Mouse (Mus musculus) embryonic facial prominence, embryonic 13.5 days (tissue): ENCODE measurements at regions not wholly inside any gene's neighbourhood (a gene's known extent, or its start where the extent isn't known, plus 50 kb on each side); places are given as distances from the start of the nearest gene placed in this dataset.
"Not testable (repeated sequence)": the region's sequence is repeated elsewhere in the genome, so short reads cannot be mapped to it uniquely, and the experiment has no call there.

Experiments
- ATAC-seq: fragments of 200-750 bp; cut with Nextera tagmentation; 2 replicates; pipeline ENCODE4 v1.8.0; 2017; ENCODE audit warnings: low read depth; ENCODE audit not compliant: insufficient number of reproducible peaks, insufficient read depth, low FRiP score, low TSS enrichment
- H3K27ac ChIP-seq: fragments of 300-500 bp; sonication (generic); 2 replicates; pipeline ENCODE4 v1.5.1; 2015; ENCODE audit warnings: moderate library complexity, mild to moderate bottlenecking, inconsistent platforms
- H3K27me3 ChIP-seq: fragments of 300-500 bp; sonication (generic); 2 replicates; pipeline ENCODE4 v1.6.1; 2015; ENCODE audit warnings: mild to moderate bottlenecking, inconsistent platforms
- H3K36me3 ChIP-seq: fragments of 300-500 bp; sonication (generic); 2 replicates; pipeline ENCODE4 v1.6.1; 2015; ENCODE audit warnings: mild to moderate bottlenecking, inconsistent platforms
- H3K4me1 ChIP-seq: fragments of 300-500 bp; sonication (generic); 2 replicates; pipeline ENCODE4 v1.6.1; 2015; ENCODE audit warnings: inconsistent platforms
- H3K4me2 ChIP-seq: fragments of 300-500 bp; sonication (generic); 2 replicates; pipeline ENCODE4 v1.6.1; 2015; ENCODE audit warnings: moderate library complexity, mild to moderate bottlenecking, inconsistent platforms
- H3K4me3 ChIP-seq: fragments of 300-500 bp; sonication (generic); 2 replicates; pipeline ENCODE4 v1.5.1; 2015; ENCODE audit warnings: mild to moderate bottlenecking, inconsistent platforms
- H3K9ac ChIP-seq: fragments of 300-500 bp; sonication (generic); 2 replicates; pipeline ENCODE4 v1.6.1; 2015; ENCODE audit warnings: mild to moderate bottlenecking, inconsistent platforms
- H3K9me3 ChIP-seq: fragments of 300-500 bp; sonication (generic); 2 replicates; pipeline ENCODE4 v1.6.1; 2016; ENCODE audit warnings: inconsistent platforms
- WGBS: fragments of 180-500 bp; shearing (Covaris S2); methylation state at CpG from one replicate; pipeline ENCODE4 v1.1.7; 2015; ENCODE audit warnings: mixed read lengths; 5-methylcytosine and 5-hydroxymethylcytosine counted together

DNA sequence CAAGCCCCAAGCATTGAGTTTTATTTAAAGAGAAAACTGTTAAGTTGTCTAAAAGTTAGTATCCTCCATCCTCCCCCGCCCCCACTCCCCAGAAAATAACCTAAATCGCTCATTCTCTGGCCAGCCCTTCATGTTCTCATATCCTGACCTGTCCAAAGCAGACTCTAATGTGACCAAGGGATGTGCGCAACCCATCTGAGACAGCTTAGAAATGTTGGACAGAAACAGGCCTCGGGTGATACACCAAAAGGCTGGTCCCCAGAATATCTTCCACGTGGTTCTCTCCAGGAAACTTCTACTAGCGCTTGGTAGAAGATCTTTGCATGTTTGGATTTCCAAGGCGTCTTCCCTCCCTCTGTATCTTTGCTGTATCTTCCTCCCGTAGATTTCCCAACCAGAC lies 482.8 kb downstream of the Tns1 start:
- 84% methylated on average over 8 of the region's 8 CpGs for WGBS
- Histone ChIP-seq H3K4me2 (no peak overlapping the region), H3K9me3 (no peaks in the 10 kb centered on the region), H3K4me3 (no peak overlapping the region), H3K36me3 (no peaks in the 10 kb centered on the region), H3K27ac (no peak overlapping the region), H3K4me1 (0 out of 2 replicates have a peak, but pooled peaks cover 8% of the 10 kb centered on the region), H3K9ac (no peak overlapping the region), H3K27me3 (no peaks in the 10 kb centered on the region)
- no peak for ATAC-seq

DNA sequence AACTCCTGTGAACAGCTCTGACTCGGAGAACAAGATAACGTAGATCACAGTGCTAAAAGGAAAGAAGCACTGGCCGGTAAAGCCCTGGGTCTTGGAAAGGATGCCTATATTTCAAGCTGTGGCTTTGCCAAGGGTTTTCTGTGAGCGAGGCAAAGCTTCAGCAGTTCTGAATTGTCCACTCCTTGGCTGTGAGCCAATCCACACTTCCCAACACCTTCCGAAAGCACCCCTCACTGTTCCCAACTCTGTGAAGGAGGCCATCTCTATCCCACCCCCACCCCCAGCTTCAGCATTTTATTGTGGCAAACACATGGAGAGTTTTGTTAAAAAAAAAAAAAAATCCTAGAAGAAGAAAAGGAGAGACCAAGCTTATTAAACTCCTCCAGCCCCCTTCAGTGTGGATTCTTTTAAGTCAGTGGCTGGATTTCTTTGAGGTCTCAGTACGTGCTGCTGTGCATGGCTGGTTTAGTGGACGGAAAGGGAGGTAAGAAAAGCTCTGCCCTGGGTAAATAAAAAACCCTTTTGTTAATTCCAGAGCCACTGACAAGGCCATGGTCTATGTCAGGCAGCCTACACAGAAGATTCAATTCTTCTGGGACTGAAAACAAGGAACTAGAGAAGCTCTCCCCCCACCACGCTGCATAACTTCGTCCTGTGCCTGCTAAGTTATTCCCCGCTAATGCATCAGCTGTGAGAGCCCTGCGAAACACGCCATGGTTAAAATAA lies 483.4 kb downstream of the Tns1 start:
- H3K9ac ChIP-seq, result no peak overlapping the region
- H3K27me3 ChIP-seq, result no peaks in the 10 kb centered on the region
- H3K36me3 ChIP-seq, result no peaks in the 10 kb centered on the region
- no peak overlapping the region for H3K4me3 ChIP-seq
- no peak overlapping the region for H3K4me2 ChIP-seq
- WGBS, result 58% methylated on average over 12 of the region's 12 CpGs
- ATAC-seq, result no peak
- no peak overlapping the region for H3K27ac ChIP-seq
- H3K9me3 ChIP-seq, result no peaks in the 10 kb centered on the region
- H3K4me1 ChIP-seq, result 0 out of 2 replicates have a peak, but pooled peaks cover 8% of the 10 kb centered on the region

DNA sequence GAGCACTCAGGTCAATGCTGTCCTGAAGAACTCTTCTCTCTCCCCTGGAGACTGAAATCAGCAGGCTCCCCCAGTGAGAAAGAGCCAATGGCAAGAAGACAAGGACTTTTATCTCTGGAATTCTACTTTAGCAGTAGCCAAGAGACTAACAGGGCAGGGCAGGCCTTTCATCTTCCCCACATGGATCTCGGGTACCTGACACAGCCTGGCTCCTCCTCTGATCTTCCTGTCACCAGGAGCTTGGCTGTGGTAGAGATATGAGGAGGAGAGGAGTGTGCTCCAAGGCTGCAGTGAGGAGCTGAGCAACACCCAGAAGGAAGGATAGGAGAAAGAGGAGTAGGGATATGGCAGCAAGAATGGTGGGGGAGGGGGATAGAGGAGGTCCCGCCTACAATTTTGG lies 488.5 kb downstream of the Tns1 start:
- Histone ChIP-seq H3K4me3 (no peak overlapping the region), H3K9ac (no peak overlapping the region), H3K4me1 (0 out of 2 replicates have a peak, but pooled peaks cover 3% of the 10 kb centered on the region), H3K36me3 (no peaks in the 10 kb centered on the region), H3K27me3 (no peaks in the 10 kb centered on the region), H3K9me3 (no peaks in the 10 kb centered on the region), H3K4me2 (no peak overlapping the region), H3K27ac (no peak overlapping the region)
- WGBS, result 73% methylated on average over 2 of the region's 2 CpGs
- ATAC-seq, result no peak

DNA sequence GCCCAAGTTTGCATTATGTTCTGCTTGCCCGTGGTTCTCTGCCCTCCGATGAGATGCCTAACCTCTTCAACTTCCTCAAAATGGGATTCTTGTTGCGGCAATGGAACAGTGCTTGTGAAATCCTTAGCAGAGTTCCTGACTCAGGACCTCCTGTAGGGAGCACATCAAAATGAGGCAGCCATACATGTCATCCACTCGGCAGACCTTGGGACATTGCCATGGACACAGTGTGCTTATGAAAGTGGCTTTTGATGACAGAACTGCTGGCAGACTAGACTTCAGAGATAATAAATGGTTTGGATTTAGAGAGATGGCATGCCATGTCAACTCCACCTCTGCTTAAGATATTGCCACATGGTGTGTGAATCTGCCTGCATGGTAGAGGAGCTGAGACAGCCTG lies 489.4 kb downstream of the Tns1 start:
- Histone ChIP-seq H3K9me3 (no peaks in the 10 kb centered on the region), H3K27ac (no peak overlapping the region), H3K9ac (no peak overlapping the region), H3K36me3 (no peaks in the 10 kb centered on the region), H3K4me3 (no peak overlapping the region), H3K4me2 (no peak overlapping the region), H3K27me3 (no peaks in the 10 kb centered on the region), H3K4me1 (no peaks in the 10 kb centered on the region)
- ATAC-seq, result no peak
- WGBS, result 87% methylated on average over 4 of the region's 4 CpGs

DNA sequence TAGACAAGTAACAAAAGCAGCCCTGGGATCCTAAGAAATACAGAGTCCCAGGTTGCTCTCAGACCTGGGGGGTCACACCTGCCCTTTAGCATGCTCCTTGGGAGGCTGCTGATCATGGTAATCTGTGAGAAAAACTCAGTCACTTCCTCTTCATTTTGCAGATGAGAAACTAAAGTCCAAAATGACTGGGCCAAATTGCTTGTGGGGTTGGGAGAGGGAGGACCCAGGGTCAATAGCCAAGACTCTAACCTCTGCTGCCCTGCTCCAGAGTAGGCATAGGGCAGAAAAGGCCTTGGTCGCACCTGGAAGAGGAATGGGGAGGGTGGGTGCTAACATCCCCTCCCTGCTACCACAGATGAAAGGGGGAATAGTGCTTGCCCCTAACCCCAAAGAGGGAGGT lies 491.2 kb downstream of the Tns1 start:
- WGBS, result 72% methylated on average over 1 of the region's 1 CpGs
- H3K4me1 ChIP-seq, result no peaks in the 10 kb centered on the region
- no peaks in the 10 kb centered on the region for H3K27me3 ChIP-seq
- no peaks in the 10 kb centered on the region for H3K36me3 ChIP-seq
- no peaks in the 10 kb centered on the region for H3K9me3 ChIP-seq
- no peak for ATAC-seq
- no peak overlapping the region for H3K4me3 ChIP-seq
- no peak overlapping the region for H3K4me2 ChIP-seq
- H3K27ac ChIP-seq, result no peak overlapping the region
- no peak overlapping the region for H3K9ac ChIP-seq

DNA sequence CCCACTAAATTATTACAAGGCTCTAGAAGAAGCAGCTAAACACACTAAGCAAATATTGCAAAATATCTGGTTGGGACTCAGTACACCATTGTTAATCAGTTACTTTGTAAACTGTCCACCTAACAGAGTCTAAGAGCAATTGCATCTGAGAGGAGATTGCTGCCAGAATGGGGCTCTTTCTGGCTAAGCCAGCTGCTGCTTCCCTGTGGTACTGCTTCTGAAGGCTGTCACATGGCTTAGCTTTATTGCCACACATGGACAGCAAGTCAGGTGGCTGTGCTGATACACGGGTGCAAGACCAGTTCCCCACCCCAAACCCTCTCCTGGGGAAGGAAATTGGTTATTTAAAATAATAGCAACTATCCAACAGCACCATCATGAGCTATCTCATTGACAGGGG lies 493.9 kb downstream of the Tns1 start:
- H3K9me3 ChIP-seq, result no peaks in the 10 kb centered on the region
- WGBS, result 38% methylated on average over 1 of the region's 1 CpGs
- no peak overlapping the region for H3K4me3 ChIP-seq
- no peak overlapping the region for H3K27ac ChIP-seq
- H3K27me3 ChIP-seq, result no peaks in the 10 kb centered on the region
- H3K4me1 ChIP-seq, result no peaks in the 10 kb centered on the region
- no peaks in the 10 kb centered on the region for H3K36me3 ChIP-seq
- ATAC-seq, result no peak
- H3K9ac ChIP-seq, result no peak overlapping the region
- H3K4me2 ChIP-seq, result no peak overlapping the region

DNA sequence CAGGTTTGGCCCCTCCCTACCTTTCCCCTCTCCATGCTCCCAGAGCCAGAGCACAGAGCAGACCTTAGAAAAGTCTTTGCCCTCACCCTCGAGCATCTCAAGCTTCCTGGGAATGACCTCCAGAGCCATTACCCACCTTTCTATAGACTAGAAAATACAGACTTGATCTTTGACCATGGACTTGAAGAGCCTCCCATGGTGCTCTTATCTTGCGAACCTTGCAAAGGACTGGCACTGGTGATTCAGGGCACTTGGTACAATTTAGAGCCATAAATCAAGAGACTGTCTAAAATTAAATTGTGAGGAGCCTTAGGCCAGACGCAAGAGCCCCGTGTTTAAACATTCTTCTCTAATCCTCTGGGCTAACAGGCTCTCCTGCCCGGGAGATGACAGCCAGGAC lies 498.9 kb downstream of the Tns1 start:
- Histone ChIP-seq H3K4me1 (no peaks in the 10 kb centered on the region), H3K27ac (no peak overlapping the region), H3K4me2 (no peak overlapping the region), H3K9ac (no peak overlapping the region), H3K27me3 (no peaks in the 10 kb centered on the region), H3K9me3 (no peaks in the 10 kb centered on the region), H3K4me3 (no peak overlapping the region), H3K36me3 (no peaks in the 10 kb centered on the region)
- ATAC-seq, result no peak
- 72% methylated on average over 5 of the region's 5 CpGs for WGBS

DNA sequence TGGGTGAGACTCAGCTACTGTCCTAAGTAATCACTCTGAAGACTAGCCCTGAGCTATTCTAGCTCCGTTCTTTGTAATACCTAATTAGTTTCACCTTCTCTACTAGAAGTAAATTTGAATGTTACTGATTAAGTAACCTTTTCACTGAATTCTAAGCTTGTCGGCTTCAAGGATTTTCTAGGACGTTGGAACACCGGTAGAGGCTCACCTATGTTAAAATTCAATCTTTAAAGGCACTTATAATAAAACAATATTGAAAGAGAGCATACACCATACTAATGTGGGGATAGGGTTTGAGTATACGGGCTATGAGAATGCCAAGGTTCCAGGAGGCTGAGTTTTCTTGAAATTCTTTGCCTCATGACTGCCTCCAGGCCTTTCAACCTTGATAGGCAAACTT lies 503.1 kb downstream of the Tns1 start:
- not testable (repeated sequence) for H3K9ac ChIP-seq, H3K9me3 ChIP-seq, H3K36me3 ChIP-seq, H3K27ac ChIP-seq, H3K4me3 ChIP-seq, ATAC-seq, H3K27me3 ChIP-seq, H3K4me2 ChIP-seq, H3K4me1 ChIP-seq
- WGBS, result 77% methylated on average over 5 of the region's 5 CpGs

DNA sequence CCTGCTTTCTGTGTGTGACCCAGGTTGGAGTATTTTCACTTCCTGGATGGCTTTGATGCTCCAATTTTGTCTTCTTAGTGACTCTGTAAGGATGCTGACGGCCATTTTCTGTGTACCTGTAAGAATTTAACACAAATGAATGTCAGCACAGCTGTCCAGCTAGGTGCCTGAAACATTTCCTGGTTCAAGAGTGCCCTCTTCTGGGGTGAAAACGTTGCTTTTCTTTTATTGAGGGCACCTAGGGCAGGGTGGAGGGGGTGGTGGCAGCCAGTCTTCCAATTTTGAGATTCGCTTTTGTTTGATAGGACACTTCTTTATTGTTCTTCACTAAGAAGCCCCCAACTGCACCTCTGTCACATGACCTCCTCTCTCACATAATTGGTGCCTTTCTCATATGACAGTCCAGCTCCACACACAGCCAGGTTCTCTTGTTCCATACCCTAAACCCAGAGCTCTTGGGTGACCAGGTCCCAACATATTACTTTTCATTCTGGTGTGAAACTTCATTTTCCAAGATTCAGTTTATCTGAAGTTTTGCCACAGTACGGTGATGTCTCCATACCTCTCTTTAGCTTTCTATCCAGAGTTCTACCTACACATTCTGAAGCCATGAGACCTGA lies 505.6 kb downstream of the Tns1 start:
- no peak for ATAC-seq
- Histone ChIP-seq H3K9me3 (no peaks in the 10 kb centered on the region), H3K27ac (no peak overlapping the region), H3K4me1 (0 out of 2 replicates have a peak, but pooled peaks cover 7% of the 10 kb centered on the region), H3K4me3 (no peak overlapping the region), H3K27me3 (no peaks in the 10 kb centered on the region), H3K9ac (no peak overlapping the region), H3K36me3 (no peaks in the 10 kb centered on the region), H3K4me2 (no peak overlapping the region)
- 40% methylated on average over 4 of the region's 4 CpGs for WGBS

DNA sequence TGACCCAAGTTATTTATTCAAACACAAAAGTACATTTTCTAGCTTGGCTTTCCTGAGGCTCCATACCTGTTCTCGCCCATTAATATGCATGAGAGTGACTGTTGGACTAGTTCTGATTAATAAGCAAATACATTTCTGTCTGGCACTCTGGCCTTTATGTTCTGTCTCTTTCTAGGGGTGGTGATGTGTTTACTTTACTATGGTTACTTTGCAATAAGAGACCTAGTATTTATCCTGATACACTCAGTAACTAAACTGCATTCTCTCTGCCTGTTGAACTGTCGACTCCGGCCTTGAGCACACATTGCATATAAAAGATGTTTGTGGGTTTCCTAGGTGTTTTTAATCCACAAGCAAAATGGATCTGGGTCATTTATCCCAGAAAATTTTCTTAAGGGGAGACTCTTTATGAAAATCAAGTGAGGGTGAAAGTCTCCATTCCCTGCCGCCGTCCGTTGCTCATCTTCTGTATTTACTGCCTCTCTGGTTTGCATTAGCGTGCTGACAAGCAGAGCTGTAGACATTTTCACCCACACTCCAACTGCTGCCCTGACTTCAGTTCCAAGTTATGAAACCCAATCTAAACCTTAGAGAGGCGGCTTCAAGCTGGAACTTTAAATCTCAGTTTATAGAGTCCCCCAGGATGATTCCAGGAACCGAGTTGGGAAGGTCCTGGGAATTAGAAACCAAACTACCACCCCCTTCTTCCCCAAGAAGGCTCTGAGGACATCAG lies 530.4 kb downstream of the Tns1 start:
- WGBS, result 50% methylated on average over 9 of the region's 9 CpGs
- H3K4me2 ChIP-seq, result no peak overlapping the region
- no peaks in the 10 kb centered on the region for H3K27me3 ChIP-seq
- ATAC-seq, result no peak
- no peaks in the 10 kb centered on the region for H3K36me3 ChIP-seq
- peak overlapping the region; percentile 55 for H3K27ac ChIP-seq
- no peak overlapping the region for H3K9ac ChIP-seq
- peaks cover 14% of the 10 kb centered on the region for H3K4me1 ChIP-seq
- H3K9me3 ChIP-seq, result no peaks in the 10 kb centered on the region
- H3K4me3 ChIP-seq, result no peak overlapping the region

DNA sequence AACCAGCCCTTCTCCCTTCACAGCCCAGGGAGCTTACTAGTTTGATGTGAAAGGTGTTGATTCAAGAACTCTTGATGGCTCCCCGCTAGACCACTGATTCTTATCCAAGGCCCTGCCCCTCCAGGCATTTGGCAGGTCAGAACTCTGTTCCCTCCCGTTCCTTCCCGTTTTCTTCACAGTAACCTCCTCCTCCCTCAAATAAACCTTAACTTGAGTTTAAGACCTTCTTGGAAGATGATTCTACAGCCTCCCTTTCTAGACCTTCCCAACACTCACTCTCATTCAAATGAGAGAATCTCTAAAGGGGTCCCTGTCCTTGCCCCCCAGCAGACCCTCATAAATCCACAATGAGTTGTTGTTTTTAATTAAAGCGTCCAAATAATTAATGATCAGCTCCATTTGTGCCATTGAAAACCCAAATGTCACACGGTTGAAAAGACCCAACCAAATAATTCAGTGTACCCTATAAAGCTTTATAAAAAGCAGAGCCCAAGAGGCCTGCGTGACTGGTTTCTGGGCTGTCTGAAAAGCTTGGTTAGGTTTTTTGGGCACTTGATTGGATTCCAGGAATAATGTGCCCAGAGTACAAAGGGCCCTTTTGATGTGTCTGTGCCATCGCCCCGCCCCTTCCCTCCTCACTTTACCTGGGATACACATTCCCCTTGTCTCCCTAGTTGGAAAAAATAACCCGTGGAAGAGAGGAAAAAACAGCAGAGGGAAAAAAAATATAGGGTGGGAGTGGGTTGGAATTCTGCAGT lies 532.7 kb downstream of the Tns1 start:
- no peaks in the 10 kb centered on the region for H3K36me3 ChIP-seq
- H3K4me3 ChIP-seq, result no peak overlapping the region
- no peak for ATAC-seq
- no peaks in the 10 kb centered on the region for H3K9me3 ChIP-seq
- no peaks in the 10 kb centered on the region for H3K27me3 ChIP-seq
- peaks cover 14% of the 10 kb centered on the region for H3K4me1 ChIP-seq
- 64% methylated on average over 9 of the region's 9 CpGs for WGBS
- H3K9ac ChIP-seq, result no peak overlapping the region
- no peak overlapping the region for H3K4me2 ChIP-seq
- no peak overlapping the region for H3K27ac ChIP-seq
